Mouse (Mus musculus) bone marrow, adult 2 months (tissue): ENCODE results near the gene D430041D05Rik. TPM values are rescaled to one million over a fixed set of nuclear protein-coding genes. Genes with fewer than 3 reads are reported as not detected.

Experiments
- H3K27ac ChIP-seq: fragments of 200-500 bp; 2 replicates; pipeline ENCODE4 v1.5.1; 2012; ENCODE audit warnings: low read depth, mild to moderate bottlenecking, control low read depth, inconsistent platforms, low read length; ENCODE audit not compliant: control insufficient read depth, poor library complexity, insufficient read depth
- H3K4me1 ChIP-seq: fragments of 200-500 bp; 2 replicates; pipeline ENCODE4 v1.6.1; 2011; ENCODE audit warnings: low read length; ENCODE audit not compliant: control insufficient read depth, insufficient read depth
- H3K4me3 ChIP-seq: fragments of 200-500 bp; replicated peaks from 2 replicates; pipeline ENCODE3; 2011; ENCODE audit warnings: mild to moderate bottlenecking, low read depth, low read length, control low read depth; ENCODE audit not compliant: control insufficient read depth
- CTCF ChIP-seq: fragments of 200-500 bp; IDR thresholded peaks from 2 replicates; pipeline ENCODE4 v1.5.1; 2011; ENCODE audit warnings: low read length, control low read depth; ENCODE audit not compliant: control insufficient read depth, insufficient read depth
- POLR2A ChIP-seq: fragments of 200-500 bp; IDR thresholded peaks from 2 replicates; pipeline ENCODE4 v1.6.1; 2011; ENCODE audit warnings: low read depth, mild to moderate bottlenecking, control low read depth, low read length, borderline replicate concordance; ENCODE audit not compliant: control insufficient read depth
- WGBS: fragments of 180-500 bp; shearing (Covaris S2); methylation state at CpG from one replicate; pipeline ENCODE4 v1.1.7; 2018; 5-methylcytosine and 5-hydroxymethylcytosine counted together
- polyA plus RNA-seq: library from polyadenylated mRNA; stranded (reverse); fragments of >200 nt; gene quantifications from 2 replicates; pipeline ENCODE4 v1.2.4, GENCODE M21; 2011; ENCODE audit warnings: low replicate concordance; ENCODE audit not compliant: missing spikeins, insufficient read depth, insufficient read length

Gene D430041D05Rik
- polyA plus RNA-seq, 1 experiment = not detected

- Histone ChIP-seq H3K27ac (no peak overlapping the region), H3K4me3 (no peak overlapping the region), H3K4me1 (no peaks in the 10 kb centered on the region)
- WGBS = 31% methylated on average over 4 of the region's 4 CpGs
- no peak for TF ChIP-seq CTCF
- no peak for TF ChIP-seq POLR2A
These were observed 226.5 kb downstream of the D430041D05Rik start for GRCm38 (mm10) chr2:104184296-104184695.

DNA sequence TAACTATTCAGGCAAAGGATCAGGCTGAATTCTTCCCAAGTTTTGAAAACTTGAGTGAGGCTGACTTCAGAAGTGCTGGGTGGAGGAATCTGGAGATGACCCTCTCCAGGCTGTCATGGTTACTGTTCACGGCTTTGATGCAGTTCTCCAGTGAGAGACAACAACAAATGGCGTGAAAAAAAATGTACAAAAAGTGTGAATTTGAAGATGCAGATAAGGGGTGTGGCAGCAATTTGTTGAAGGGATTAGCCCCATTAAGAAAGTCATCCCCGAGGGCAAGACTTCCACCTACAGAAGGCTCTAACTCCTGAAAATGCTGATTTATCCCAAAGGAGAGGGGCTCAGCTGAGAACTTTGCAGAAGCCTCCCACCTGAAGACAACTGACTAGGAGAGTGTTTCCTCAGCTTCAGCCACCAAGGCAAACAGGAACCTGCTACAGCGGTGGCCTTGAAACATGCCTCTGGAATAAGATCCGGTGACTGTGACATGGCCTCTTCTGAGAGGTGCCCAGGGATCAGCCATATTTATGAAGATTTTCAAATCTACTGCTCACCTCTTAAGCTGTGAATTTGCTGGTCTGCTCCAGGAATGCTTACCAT lies 227.5 kb downstream of the D430041D05Rik start:
- TF ChIP-seq POLR2A (no peak), CTCF (no peak)
- 80% methylated on average over 5 of the region's 5 CpGs for WGBS
- Histone ChIP-seq H3K27ac (no peak overlapping the region), H3K4me1 (no peaks in the 10 kb centered on the region), H3K4me3 (no peak overlapping the region)

GRCm38 (mm10) chr2:104179636-104180035 lies 231.2 kb downstream of the D430041D05Rik start:
- no peak overlapping the region for H3K27ac ChIP-seq
- no peak for TF ChIP-seq CTCF
- no peak for TF ChIP-seq POLR2A
- no peaks in the 10 kb centered on the region for H3K4me1 ChIP-seq
- H3K4me3 ChIP-seq = no peak overlapping the region
- 57% methylated on average over 8 of the region's 8 CpGs for WGBS

- no peak for TF ChIP-seq POLR2A
- TF ChIP-seq CTCF = no peak
- Histone ChIP-seq H3K4me3 (no peak overlapping the region), H3K27ac (no peak overlapping the region), H3K4me1 (no peaks in the 10 kb centered on the region)
- WGBS = 62% methylated on average over 4 of the region's 4 CpGs
These were observed 232.6 kb downstream of the D430041D05Rik start for GRCm38 (mm10) chr2:104178251-104178650.

- Histone ChIP-seq H3K4me1 (no peaks in the 10 kb centered on the region), H3K27ac (no peak overlapping the region), H3K4me3 (no peak overlapping the region)
- no peak for TF ChIP-seq CTCF
- TF ChIP-seq POLR2A = no peak
- WGBS = 14% methylated on average over 13 of the region's 13 CpGs
These were observed 233.7 kb downstream of the D430041D05Rik start for GRCm38 (mm10) chr2:104176979-104177704.

DNA sequence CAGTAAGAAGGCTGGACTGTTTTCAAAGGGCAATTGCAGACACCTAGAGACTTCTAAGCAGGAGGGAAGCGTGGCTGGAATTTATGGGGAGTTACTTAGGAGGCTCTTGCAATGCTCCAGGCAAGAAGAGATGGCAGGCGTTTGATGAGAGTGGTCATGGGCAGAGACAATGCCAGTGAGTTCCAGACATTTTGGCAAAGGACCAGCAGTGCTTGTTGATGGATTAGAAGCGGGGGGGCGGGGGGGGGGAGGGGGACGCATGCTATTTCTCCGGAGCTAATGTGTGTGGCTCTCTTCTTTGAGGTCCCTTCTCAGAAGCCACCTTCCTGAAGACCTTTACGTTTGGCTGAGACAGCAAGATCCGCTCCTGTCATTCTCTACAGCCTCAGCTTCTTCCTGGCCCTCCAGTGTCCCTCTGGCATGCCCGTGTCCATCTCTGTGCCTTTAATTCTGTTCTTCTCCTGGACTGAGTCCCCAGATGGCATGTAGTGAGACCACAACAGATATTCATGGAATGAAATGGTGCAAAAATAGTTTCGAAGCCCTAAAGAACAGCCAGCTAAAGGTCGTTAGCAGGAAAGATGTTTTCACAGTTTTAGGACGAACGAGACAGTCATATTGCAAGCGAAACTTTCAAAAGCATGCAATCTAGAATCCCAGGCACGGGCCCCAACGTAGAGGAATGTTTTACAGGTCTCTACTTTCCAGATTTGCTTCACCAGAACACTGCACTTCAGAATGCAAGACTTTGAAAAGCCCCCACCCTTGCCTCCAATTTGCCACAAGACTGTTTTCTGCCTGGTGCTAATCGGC lies 234.4 kb downstream of the D430041D05Rik start:
- TF ChIP-seq POLR2A (no peak), CTCF (no peak)

DNA sequence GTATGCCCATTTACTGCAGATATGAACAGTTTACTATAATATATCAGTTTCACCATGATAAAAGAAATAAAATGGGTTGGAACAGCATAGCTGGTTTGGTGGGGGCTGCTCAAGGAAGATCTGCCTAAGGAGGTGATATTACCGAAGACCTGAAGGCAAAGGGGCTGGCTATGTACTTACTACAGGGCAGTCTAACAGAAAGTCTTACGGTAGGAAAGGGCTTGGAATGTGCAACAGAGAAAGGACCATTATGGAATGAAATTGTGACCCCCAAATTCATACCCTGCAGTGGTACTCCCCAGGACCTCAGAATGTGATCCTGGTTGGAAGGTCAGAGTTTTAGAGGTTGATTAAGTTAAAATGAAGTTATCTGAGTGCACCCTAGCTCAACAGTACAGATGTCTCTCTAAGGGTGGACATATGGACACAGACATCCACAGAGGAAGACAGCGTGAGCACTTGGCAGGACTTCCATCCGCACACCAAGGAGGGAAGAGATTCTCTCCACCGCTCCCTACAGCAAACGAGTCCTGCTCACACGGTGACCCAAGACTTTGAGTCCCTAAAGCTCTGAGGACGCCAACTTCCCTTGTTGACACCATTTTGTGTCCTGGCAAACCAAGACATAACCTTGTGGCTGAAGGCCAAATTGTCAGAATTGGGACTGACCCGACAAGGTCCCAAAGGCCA lies 235.2 kb downstream of the D430041D05Rik start:
- Histone ChIP-seq H3K27ac (no peak overlapping the region), H3K4me3 (no peak overlapping the region), H3K4me1 (no peaks in the 10 kb centered on the region)
- TF ChIP-seq POLR2A = no peak
- no peak for TF ChIP-seq CTCF
- 86% methylated on average over 9 of the region's 9 CpGs for WGBS

More for the DNA sequence above, 234.4 kb downstream of the D430041D05Rik start:
- Histone ChIP-seq H3K4me3 (no peak overlapping the region), H3K27ac (no peak overlapping the region), H3K4me1 (no peaks in the 10 kb centered on the region)
- WGBS = 60% methylated on average over 17 of the region's 17 CpGs
